ENCODE assay signal across 8 mouse cellular contexts in the genomic region with DNA sequence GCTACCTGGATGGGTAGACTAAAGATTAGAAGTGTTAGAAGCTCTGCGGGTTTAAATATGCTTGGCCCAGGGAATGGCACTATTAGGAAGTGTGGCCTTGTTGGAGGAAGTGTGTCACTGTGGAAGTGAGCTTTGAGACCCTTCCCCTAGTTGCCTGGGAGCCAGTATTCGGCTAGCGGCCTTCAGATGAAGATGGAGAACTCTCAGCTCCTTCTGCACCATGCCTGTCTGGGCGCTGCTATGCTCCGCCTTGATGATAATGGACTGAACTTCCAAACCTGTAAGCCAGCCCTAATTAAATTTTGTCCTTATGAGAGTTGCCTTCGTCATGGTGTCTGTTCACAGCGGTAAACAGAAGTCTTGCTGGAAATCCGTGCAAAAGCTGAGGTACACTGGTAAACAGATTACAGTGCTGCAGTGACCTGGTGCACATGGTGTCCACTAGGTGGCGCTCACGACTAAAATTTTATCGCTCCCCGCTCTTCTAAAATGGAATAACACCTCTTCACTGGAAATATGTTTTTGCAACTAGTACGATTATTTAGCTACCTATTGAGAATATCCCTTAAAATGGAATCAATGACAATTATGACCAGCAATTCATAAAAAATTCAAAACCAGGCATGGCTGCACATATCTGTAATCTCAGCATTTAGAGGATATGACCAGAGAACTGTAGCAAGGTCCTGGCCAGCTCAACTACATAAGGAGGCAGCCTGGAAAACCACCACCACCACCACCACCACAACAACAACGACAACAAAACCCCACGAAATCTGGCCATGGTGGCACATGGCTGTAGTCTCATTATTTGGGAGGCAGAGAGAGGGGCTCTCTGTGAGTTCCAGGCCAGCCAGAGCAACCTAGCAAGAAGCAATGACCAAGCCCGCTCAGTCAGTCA.
DNase-seq lines count a peak whose midpoint lies in the region; ATAC-seq and TF ChIP-seq lines count a peak whose summit lies in the region.

No protein-coding gene starts in this region.

- peak; percentile 27 to 34 for DNase-seq in urinary bladder, adult 18-20 months (ENCODE audit: low spot score in 2 of 2)
- no peak for DNase-seq in urinary bladder, postnatal 10 days (ENCODE audit: low spot score)
- peak; percentile 85 for DNase-seq in cerebellum, adult 8-10 months
- peak; percentile 48 to 67 for DNase-seq in frontal cortex, postnatal 25 days (ENCODE audit: low spot score in 2 of 2)
- peak; percentile 59 for DNase-seq in lung, adult 2 months
- peak; percentile 55 for DNase-seq in ovary, postnatal 14 days (ENCODE audit: low spot score)
- DNase-seq in thymus, postnatal 0 days (ENCODE audit: low spot score): peak; percentile 84

- H3K27me3 ChIP-seq in intestine, embryonic 16.5 days (replicated peaks; ENCODE audit: control insufficient read depth, insufficient read depth, low read length): no peaks in the 10 kb centered on the region

- peak; percentile 91 for TF ChIP-seq CTCF in lung, adult 2 months (IDR thresholded peaks at IDR 0.05; ENCODE audit: insufficient read depth, low read length)

- H3K27ac ChIP-seq in intestine, embryonic 16.5 days (ENCODE audit: low read length): no peak overlapping the region

- no peak overlapping the region for H3K4me3 ChIP-seq in intestine, embryonic 16.5 days (ENCODE audit: low read length)
- no peak overlapping the region for H3K4me3 ChIP-seq in lung, adult 2 months (replicated peaks; ENCODE audit: extremely low read depth, low read depth, low read length)

- WGBS in intestine, embryonic 16.5 days: 34% methylated on average over 16 of the region's 16 CpGs
- WGBS in lung, adult 2 months: 32% methylated on average over 16 of the region's 16 CpGs

- H3K36me3 ChIP-seq in intestine, embryonic 16.5 days (ENCODE audit: control insufficient read depth, insufficient read depth, low read length): no peaks in the 10 kb centered on the region

- ATAC-seq in intestine, embryonic 16.5 days: peak; percentile 66; the same call in 1 of the 2 replicates

- H3K4me1 ChIP-seq in intestine, embryonic 16.5 days (ENCODE audit: control insufficient read depth, insufficient read depth, low read length): no peaks in the 10 kb centered on the region
- H3K4me1 ChIP-seq in lung, adult 2 months (ENCODE audit: control insufficient read depth, insufficient read depth, low read length): no peaks in the 10 kb centered on the region

- H3K4me2 ChIP-seq in intestine, embryonic 16.5 days (ENCODE audit: low read depth, low read length): no peak overlapping the region

- no peak for TF ChIP-seq POLR2A in lung, adult 2 months (IDR thresholded peaks at IDR 0.05; ENCODE audit: borderline replicate concordance, extremely low read depth, low read depth, low read length)

- H3K9me3 ChIP-seq in intestine, embryonic 16.5 days (ENCODE audit: control insufficient read depth, low read length): no peaks in the 10 kb centered on the region

- H3K9ac ChIP-seq in intestine, embryonic 16.5 days (ENCODE audit: low read depth, low read length): no peak overlapping the region
